In the genomic region with DNA sequence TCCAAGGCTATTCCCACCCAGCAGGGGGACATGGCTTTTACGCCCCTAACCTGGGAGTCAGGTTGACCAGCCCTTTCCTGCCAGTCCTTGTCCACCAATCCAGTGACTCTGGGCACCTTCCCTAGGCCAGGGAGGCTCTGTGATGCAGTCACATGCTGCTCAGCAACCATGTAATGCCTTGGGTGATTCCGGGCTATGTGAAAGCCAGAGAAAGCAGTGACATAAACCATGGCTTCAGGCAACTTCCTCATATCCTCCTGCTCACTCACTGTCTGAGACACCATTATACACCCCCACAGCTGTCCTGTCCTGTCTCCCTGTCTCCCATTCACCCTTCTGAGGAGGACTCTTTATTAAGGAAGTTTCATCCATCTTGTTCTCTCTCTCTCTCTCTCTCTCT, we compare ENCODE assay signal across 32 mouse cellular contexts. TPM values are rescaled to one million over a fixed set of nuclear protein-coding genes. Genes with fewer than 3 reads are reported as not detected.
"Had no signal": no experiment of that assay in that cellular context is flagged by ENCODE, and none has a peak within 500 bp of the region (broad histone marks: within the 10 kb centered on the region; RNA-seq: fewer than 3 reads in every experiment).

Gene 1700025C18Rik (minus strand): TSS at position 101 of the 400 bp plus-strand sequence.

- H3K27ac ChIP-seq: kidney, postnatal 0 days; layer of hippocampus, adult 2 months; liver, embryonic 13.5 days; stomach, embryonic 15.5 days had no signal

- H3K4me1 ChIP-seq: liver, embryonic 13.5 days; stomach, embryonic 15.5 days had no signal

- H3K27me3 ChIP-seq: stomach, embryonic 15.5 days had no signal

- H3K9ac ChIP-seq: liver, embryonic 13.5 days; stomach, embryonic 15.5 days had no signal

- H3K36me3 ChIP-seq: liver, embryonic 13.5 days; stomach, embryonic 15.5 days had no signal

- H3K4me3 ChIP-seq: layer of hippocampus, adult 2 months; liver, embryonic 13.5 days; myocyte; stomach, embryonic 15.5 days had no signal

- H3K9me3 ChIP-seq: stomach, embryonic 15.5 days had no signal

- DNase-seq: kidney, adult 2 months; kidney, postnatal 25 days; layer of hippocampus, adult 9-11 months; liver, embryonic 13.5 days; lung, adult 2 months; lung, postnatal 14 days; lung, postnatal 4 days; right cerebral cortex, postnatal 25 days; spleen, adult 18-20 months; thymus, adult 2 months; thymus, postnatal 14 days had no signal

- H3K4me2 ChIP-seq: liver, embryonic 13.5 days; stomach, embryonic 15.5 days had no signal

- ATAC-seq: intestine, postnatal 0 days had no signal

RNA-seq across cellular contexts. Expression of gene 1700025C18Rik, which starts in this region (rescaled TPM):
- total RNA-seq: layer of hippocampus, adult 2 months; layer of hippocampus, postnatal 25 days; left cerebral cortex, adult 18-20 months; left cerebral cortex, postnatal 25 days; liver, adult 2 months; megakaryocyte progenitor cell, adult 5-6 weeks; megakaryocyte-erythroid progenitor cell, adult 5-6 weeks; monocyte, adult 5-6 weeks; neutrophil, adult 5-6 weeks had no signal
- polyA plus RNA-seq: intestine, embryonic 14.5 days; intestine, postnatal 0 days; kidney, adult 2 months; kidney, embryonic 14.5 days; kidney, postnatal 0 days; large intestine, adult 2 months; limb, embryonic 11.5 days; limb, embryonic 14.5 days; liver, adult 2 months; liver, embryonic 13.5 days; liver, embryonic 16.5 days; lung, adult 2 months; lung, embryonic 16.5 days; myocyte; neural tube, embryonic 11.5 days; stomach, embryonic 15.5 days; thymus, adult 2 months had no signal
